In genomic region chr15:100683041-100683440, GRCm38 (mm10) we compare ENCODE assay signal across 9 mouse cellular contexts. TPM values are rescaled to one million over a fixed set of nuclear protein-coding genes. Genes with fewer than 3 reads are reported as not detected.
DNase-seq lines count a peak whose midpoint lies in the region; ATAC-seq and TF ChIP-seq lines count a peak whose summit lies in the region.
"Had no signal": no experiment of that assay in that cellular context is flagged by ENCODE, and none has a peak within 500 bp of the region (broad histone marks: within the 10 kb centered on the region; RNA-seq: fewer than 3 reads in every experiment).

No protein-coding gene starts in this region.

- intact Hi-C loops in heart, adult 2 months (cut with DNase I), result loop anchor here (1.0 to 5.0 kb wide), 4 partner anchors 46 to 214 kb away; partner anchors contain the start of genes Letmd1 and Smagp

- peak; percentile 72 to 79 for DNase-seq in heart, adult 2 months
- DNase-seq in adrenal gland, postnatal 10 days, result peak; percentile 86
- DNase-seq in embryonic facial prominence, embryonic 10.5 days (ENCODE audit: low spot score), result peak; percentile 82
- DNase-seq in heart, postnatal 0 days (ENCODE audit: low spot score), result peak; percentile 74
- peak; percentile 69 for DNase-seq in left cerebral cortex, adult 11 months (ENCODE audit: low spot score)
- DNase-seq in spleen, adult 18-20 months, result peak; percentile 55 to 78

- TF ChIP-seq POLR2A in heart, adult 2 months (IDR thresholded peaks at IDR 0.05; ENCODE audit: insufficient read depth, low read depth, low read length), result no peak

- H3K4me3 ChIP-seq in heart, adult 2 months, result no peak overlapping the region
- H3K4me3 ChIP-seq in heart, embryonic 11.5 days (ENCODE audit: low read depth, low read length), result no peak overlapping the region
- no peak overlapping the region for H3K4me3 ChIP-seq in embryonic facial prominence, embryonic 10.5 days
- H3K4me3 ChIP-seq in heart, postnatal 0 days (ENCODE audit: low read depth, low read length), result no peak overlapping the region
- H3K4me3 ChIP-seq in megakaryocyte, embryonic 14.5 days (replicated peaks), result peak overlapping the region; percentile 18
- H3K4me3 ChIP-seq: embryonic facial prominence, embryonic 13.5 days had no signal

- H3K9me3 ChIP-seq in heart, embryonic 11.5 days (replicated peaks; ENCODE audit: control insufficient read depth, low read length), result no peaks in the 10 kb centered on the region
- no peaks in the 10 kb centered on the region for H3K9me3 ChIP-seq in embryonic facial prominence, embryonic 10.5 days
- no peaks in the 10 kb centered on the region for H3K9me3 ChIP-seq in heart, postnatal 0 days (replicated peaks; ENCODE audit: control insufficient read depth, low read length)
- H3K9me3 ChIP-seq in megakaryocyte, embryonic 14.5 days, result 0 out of 2 replicates have a peak, but pooled peaks cover 4% of the 10 kb centered on the region
- H3K9me3 ChIP-seq: embryonic facial prominence, embryonic 13.5 days had no signal

- no peak overlapping the region for H3K27ac ChIP-seq in heart, adult 2 months
- H3K27ac ChIP-seq in heart, embryonic 11.5 days (ENCODE audit: low read depth, low read length), result no peak overlapping the region
- no peak overlapping the region for H3K27ac ChIP-seq in embryonic facial prominence, embryonic 10.5 days (replicated peaks)
- H3K27ac ChIP-seq in heart, postnatal 0 days (ENCODE audit: low read depth), result no peak overlapping the region
- H3K27ac ChIP-seq: embryonic facial prominence, embryonic 13.5 days had no signal

- peak; percentile 83 for TF ChIP-seq CTCF in heart, adult 2 months (IDR thresholded peaks at IDR 0.05)
- peak; percentile 94 for TF ChIP-seq CTCF in heart, postnatal 0 days (IDR thresholded peaks at IDR 0.05; ENCODE audit: low read depth)

- WGBS in heart, adult 2 months, result 50% methylated on average over 2 of the region's 2 CpGs
- 47% methylated on average over 2 of the region's 2 CpGs for WGBS in heart, embryonic 11.5 days (ENCODE audit: insufficient replicate concordance)
- WGBS in embryonic facial prominence, embryonic 10.5 days, result 47% methylated on average over 2 of the region's 2 CpGs
- WGBS in heart, postnatal 0 days, result 45% methylated on average over 2 of the region's 2 CpGs

- no peaks in the 10 kb centered on the region for H3K79me2 ChIP-seq in heart, adult 2 months (replicated peaks; ENCODE audit: control insufficient read depth, insufficient read depth, low read length)

- no peaks in the 10 kb centered on the region for H3K36me3 ChIP-seq in heart, adult 2 months (ENCODE audit: control insufficient read depth, insufficient read depth, low read length)
- no peaks in the 10 kb centered on the region for H3K36me3 ChIP-seq in heart, embryonic 11.5 days (ENCODE audit: control insufficient read depth, insufficient read depth, low read length)
- no peaks in the 10 kb centered on the region for H3K36me3 ChIP-seq in embryonic facial prominence, embryonic 10.5 days (replicated peaks)
- H3K36me3 ChIP-seq in heart, postnatal 0 days (replicated peaks; ENCODE audit: control insufficient read depth, insufficient read depth, low read length), result no peaks in the 10 kb centered on the region
- peaks cover 46% of the 10 kb centered on the region for H3K36me3 ChIP-seq in megakaryocyte, embryonic 14.5 days (replicated peaks; ENCODE audit: low read length)
- H3K36me3 ChIP-seq: embryonic facial prominence, embryonic 13.5 days had no signal

- TF ChIP-seq EP300 in heart, adult 2 months (IDR thresholded peaks at IDR 0.05; ENCODE audit: insufficient read depth, low read depth, low read length), result peak; percentile 84; the same call in 1 of the 2 replicates
- TF ChIP-seq EP300 in heart, postnatal 0 days (IDR thresholded peaks at IDR 0.05; ENCODE audit: low read depth), result no peak

- no peak overlapping the region for H3K4me2 ChIP-seq in heart, embryonic 11.5 days
- no peak overlapping the region for H3K4me2 ChIP-seq in heart, postnatal 0 days (ENCODE audit: low read depth, low read length)
- H3K4me2 ChIP-seq: embryonic facial prominence, embryonic 13.5 days had no signal

- H3K4me1 ChIP-seq in heart, adult 2 months (ENCODE audit: control insufficient read depth, insufficient read depth, low read length), result no peaks in the 10 kb centered on the region; the same call in 1 of the 2 replicates
- H3K4me1 ChIP-seq in heart, embryonic 11.5 days (ENCODE audit: control insufficient read depth, insufficient read depth, low read length), result no peaks in the 10 kb centered on the region
- H3K4me1 ChIP-seq in embryonic facial prominence, embryonic 10.5 days, result peaks cover 36% of the 10 kb centered on the region
- no peaks in the 10 kb centered on the region for H3K4me1 ChIP-seq in heart, postnatal 0 days (ENCODE audit: control insufficient read depth, insufficient read depth)
- H3K4me1 ChIP-seq in megakaryocyte, embryonic 14.5 days, result peaks cover 92% of the 10 kb centered on the region

- no peak; the same call in 1 of the 2 replicates for ATAC-seq in heart, embryonic 11.5 days (replicated peaks; ENCODE audit: insufficient number of reproducible peaks, low FRiP score, low TSS enrichment)
- peak; percentile 40; the same call in 1 of the 2 replicates for ATAC-seq in heart, postnatal 0 days (ENCODE audit: insufficient read depth, low read depth)

- H3K27me3 ChIP-seq in heart, adult 2 months (ENCODE audit: control insufficient read depth, insufficient read depth, low read length), result no peaks in the 10 kb centered on the region
- H3K27me3 ChIP-seq in heart, embryonic 11.5 days (ENCODE audit: control insufficient read depth, insufficient read depth, low read length), result 0 out of 2 replicates have a peak, but pooled peaks cover 4% of the 10 kb centered on the region
- H3K27me3 ChIP-seq in embryonic facial prominence, embryonic 10.5 days (replicated peaks; ENCODE audit: low read depth, poor library complexity, severe bottlenecking), result peaks cover 15% of the 10 kb centered on the region
- H3K27me3 ChIP-seq in heart, postnatal 0 days (ENCODE audit: control insufficient read depth, insufficient read depth, low read length), result no peaks in the 10 kb centered on the region
- no peaks in the 10 kb centered on the region for H3K27me3 ChIP-seq in megakaryocyte, embryonic 14.5 days (replicated peaks)

- no peak overlapping the region for H3K9ac ChIP-seq in heart, adult 2 months (ENCODE audit: low read depth, low read length)
- no peak overlapping the region for H3K9ac ChIP-seq in heart, embryonic 11.5 days (ENCODE audit: low read depth, low read length)
- H3K9ac ChIP-seq in heart, postnatal 0 days (replicated peaks; ENCODE audit: low read depth, low read length), result no peak overlapping the region
- H3K9ac ChIP-seq: embryonic facial prominence, embryonic 13.5 days had no signal

RNA-seq across cellular contexts. Expression of gene Cela1, which starts 4.7 kb away (rescaled TPM):
- 1 to 10 TPM in 1 of 2 experiments, under 1 TPM in 1; 0.78 to 1.0 TPM for total RNA-seq in heart, adult 2 months (2021)
- polyA plus RNA-seq in heart, adult 2 months (2012; rRNA removed), result 1.3 and 1.7 TPM in 2 replicates
- 1.6 and 2.2 TPM in 2 replicates for polyA plus RNA-seq in heart, embryonic 11.5 days (2014; fragmentation: Nextera tagmentation; extraction: Ambion mirVana)
- total RNA-seq in adrenal gland, postnatal 10 days (2021), result 10 to 100 TPM; 22.1 to 23.9 TPM
- polyA plus RNA-seq in embryonic facial prominence, embryonic 10.5 days (2016; fragmentation: Nextera tagmentation; extraction: Ambion mirVana), result 1.7 and 2.2 TPM in 2 replicates
- 0.85 TPM in 1 of 2 replicates, not detected in the other for total RNA-seq in heart, postnatal 0 days (2014; rRNA removed; ENCODE audit: low replicate concordance)
- 1.6 and 1.8 TPM in 2 replicates for polyA plus RNA-seq in heart, postnatal 0 days (2015; fragmentation: Nextera tagmentation; extraction: Ambion mirVana)
- 12.5 and 23.0 TPM in 2 replicates for polyA plus RNA-seq in megakaryocyte, embryonic 14.5 days (2012; ENCODE audit: insufficient read depth, low replicate concordance)

RNA-seq across cellular contexts. Expression of gene Bin2, which starts 13.7 kb away (rescaled TPM):
- 1 to 10 TPM; 1.6 to 2.0 TPM for total RNA-seq in heart, adult 2 months (2021)
- polyA plus RNA-seq in heart, adult 2 months (2012; rRNA removed), result 1.3 and 3.0 TPM in 2 replicates
- polyA plus RNA-seq in heart, embryonic 11.5 days (2014; fragmentation: Nextera tagmentation; extraction: Ambion mirVana), result 6.3 and 6.6 TPM in 2 replicates
- total RNA-seq in adrenal gland, postnatal 10 days (2021), result 1 to 10 TPM; 5.5 to 5.8 TPM
- 2.1 and 4.0 TPM in 2 replicates for polyA plus RNA-seq in embryonic facial prominence, embryonic 10.5 days (2016; fragmentation: Nextera tagmentation; extraction: Ambion mirVana)
- 0.42 TPM in 1 of 2 replicates, not detected in the other for total RNA-seq in heart, postnatal 0 days (2014; rRNA removed; ENCODE audit: low replicate concordance)
- 0.56 and 0.68 TPM in 2 replicates for polyA plus RNA-seq in heart, postnatal 0 days (2015; fragmentation: Nextera tagmentation; extraction: Ambion mirVana)
- 2,082 and 2,619 TPM in 2 replicates for polyA plus RNA-seq in megakaryocyte, embryonic 14.5 days (2012; ENCODE audit: insufficient read depth, low replicate concordance)

RNA-seq across cellular contexts. Expression of gene Galnt6, which starts 46.1 kb away (rescaled TPM):
- total RNA-seq in heart, adult 2 months (2021), result under 1 TPM; 0.65 to 0.89 TPM
- polyA plus RNA-seq in heart, adult 2 months (2012; rRNA removed), result 0.70 and 0.78 TPM in 2 replicates
- 0.11 and 0.17 TPM in 2 replicates for polyA plus RNA-seq in heart, embryonic 11.5 days (2014; fragmentation: Nextera tagmentation; extraction: Ambion mirVana)
- total RNA-seq in adrenal gland, postnatal 10 days (2021), result 1 to 10 TPM; 9.6 to 9.9 TPM
- 0.05 and 0.16 TPM in 2 replicates for polyA plus RNA-seq in embryonic facial prominence, embryonic 10.5 days (2016; fragmentation: Nextera tagmentation; extraction: Ambion mirVana)
- 0.92 and 2.1 TPM in 2 replicates for total RNA-seq in heart, postnatal 0 days (2014; rRNA removed; ENCODE audit: low replicate concordance)
- polyA plus RNA-seq in heart, postnatal 0 days (2015; fragmentation: Nextera tagmentation; extraction: Ambion mirVana), result 0.43 and 0.46 TPM in 2 replicates
- 2.3 TPM in 1 of 2 replicates, not detected in the other for polyA plus RNA-seq in megakaryocyte, embryonic 14.5 days (2012; ENCODE audit: insufficient read depth, low replicate concordance)

RNA-seq across cellular contexts. Expression of gene Smagp, which starts 46.3 kb away (rescaled TPM):
- total RNA-seq in heart, adult 2 months (2021), result 10 to 100 TPM; 11.6 to 12.9 TPM
- polyA plus RNA-seq in heart, adult 2 months (2012; rRNA removed), result 19.5 and 21.1 TPM in 2 replicates
- 12.2 and 15.3 TPM in 2 replicates for polyA plus RNA-seq in heart, embryonic 11.5 days (2014; fragmentation: Nextera tagmentation; extraction: Ambion mirVana)
- 10 to 100 TPM; 29.6 to 41.6 TPM for total RNA-seq in adrenal gland, postnatal 10 days (2021)
- polyA plus RNA-seq in embryonic facial prominence, embryonic 10.5 days (2016; fragmentation: Nextera tagmentation; extraction: Ambion mirVana), result 4.9 and 7.3 TPM in 2 replicates
- 20.5 and 27.6 TPM in 2 replicates for total RNA-seq in heart, postnatal 0 days (2014; rRNA removed; ENCODE audit: low replicate concordance)
- 15.9 and 19.0 TPM in 2 replicates for polyA plus RNA-seq in heart, postnatal 0 days (2015; fragmentation: Nextera tagmentation; extraction: Ambion mirVana)
- 57.2 and 75.5 TPM in 2 replicates for polyA plus RNA-seq in megakaryocyte, embryonic 14.5 days (2012; ENCODE audit: insufficient read depth, low replicate concordance)

Comparison
In these comparisons a context has a peak if more than half of its experiments do, and no peak if none do; other contexts are left out.
1. RNA of gene Bin2, which starts 13.7 kb away (polyA plus RNA-seq): 2,082 to 2,619 TPM in megakaryocyte, embryonic 14.5 days; 6.3 to 6.6 TPM in heart, embryonic 11.5 days, 2.1 to 4.0 TPM in embryonic facial prominence, embryonic 10.5 days, 1.3 to 3.0 TPM in heart, adult 2 months and 0.56 to 0.68 TPM in heart, postnatal 0 days; every median in the first group is over 100 times any median in the second.
2. Peak in every context shown above with its lines, with median percentiles within 50 percentile points of each other: DNase-seq.